Mouse (Mus musculus): ENCODE measurements around the gene Golgb1. TPM values are rescaled to one million over a fixed set of nuclear protein-coding genes. Genes with fewer than 3 reads are reported as not detected.

Gene Golgb1
- polyA plus RNA-seq (2012; rRNA removed): 36.1 and 38.0 TPM in 2 replicates

GRCm38 (mm10) chr16:36874583-36875275 lies at the start of gene Golgb1, which contains the start of gene Eaf2:
Golgb1 (plus strand) TSS chr16:36875140.
Eaf2 (minus strand) TSS chr16:36875003.

DNA sequence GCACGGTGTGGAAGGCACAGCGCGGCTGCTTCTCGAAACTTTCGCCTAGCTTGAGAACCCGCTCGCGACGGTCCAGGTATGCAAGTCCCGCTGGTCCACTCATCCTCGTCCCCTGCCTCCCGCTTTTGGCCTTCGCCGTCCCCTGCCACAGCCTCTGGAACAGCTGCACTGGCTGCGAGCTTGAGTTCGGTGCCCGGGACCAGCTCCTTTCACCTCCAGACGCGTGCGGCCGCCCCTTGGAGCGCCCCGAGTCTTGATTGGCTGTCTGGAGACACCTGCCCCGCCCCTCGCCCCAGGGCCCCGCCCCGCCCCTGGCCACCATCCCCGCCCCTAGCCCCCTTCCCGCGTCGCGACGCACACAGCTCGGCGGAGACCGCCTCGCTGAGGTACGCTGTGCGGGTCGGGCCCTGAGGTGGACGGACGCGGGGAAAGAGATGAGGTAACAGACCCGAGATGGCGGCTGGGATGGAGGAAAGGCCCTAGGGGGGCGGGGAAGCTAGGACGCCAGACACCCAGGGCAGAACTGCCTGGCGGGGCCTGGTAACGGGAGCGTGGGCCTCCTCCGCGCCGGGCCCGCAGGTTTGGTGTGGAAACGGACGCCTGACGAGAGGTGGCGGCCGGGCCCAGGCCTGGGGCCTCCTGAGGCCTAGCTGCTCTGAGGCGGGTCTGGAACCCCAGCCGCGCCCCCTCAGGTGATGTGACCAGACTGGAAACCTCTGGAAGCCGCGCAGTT lies 46.7 kb upstream of the Golgb1 start, which contains the start of gene Iqcb1:
Iqcb1 (plus strand) TSS at position 332 of the 733 bp plus-strand sequence.

DNA sequence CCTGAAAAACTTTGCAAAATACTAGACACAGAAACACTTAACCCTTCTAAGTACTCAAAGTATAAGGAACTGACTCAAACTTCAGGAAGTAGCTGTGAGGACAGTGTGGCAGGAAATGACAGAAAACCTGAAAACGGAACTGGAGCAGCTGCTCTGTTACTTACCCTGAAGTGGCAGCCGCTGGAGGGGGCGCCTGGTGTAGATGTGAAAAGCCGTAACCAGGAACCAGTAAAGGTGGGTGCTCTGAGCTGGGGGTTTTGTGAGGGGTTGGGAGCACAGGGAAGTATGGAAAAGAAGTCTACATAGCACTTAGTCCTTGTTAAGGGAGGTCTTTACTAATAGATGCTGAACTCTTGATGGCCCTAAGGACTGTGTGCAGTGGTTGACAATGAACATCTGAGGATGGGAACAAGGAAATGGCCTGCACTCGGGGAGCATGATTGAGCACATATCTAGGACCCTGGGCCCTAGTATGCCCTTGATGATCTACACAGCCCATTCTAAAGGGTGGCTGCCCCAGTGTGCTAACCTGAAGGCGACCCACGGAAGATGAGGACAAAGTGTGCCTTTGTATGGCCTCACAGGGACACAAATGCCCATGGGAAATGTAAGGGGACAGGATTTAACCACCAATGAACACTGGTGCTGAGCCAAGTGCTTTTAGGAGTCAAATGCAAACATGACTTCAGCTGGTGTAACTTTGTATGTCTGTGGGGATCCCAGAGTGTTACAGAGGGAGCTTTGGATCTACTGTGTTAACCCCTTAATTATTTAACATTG lies 60.1 kb downstream of the Golgb1 start, which contains the start of gene Hcls1:
Hcls1 (plus strand) TSS at position 143 of the 780 bp plus-strand sequence.

Other genes starting within 250 kb of the Golgb1 start
- gene Cd86, start 209.1 kb upstream of the Golgb1 start, polyA plus RNA-seq (2012; rRNA removed): 0.94 and 1.2 TPM in 2 replicates
- gene Ildr1, start 181.2 kb upstream of the Golgb1 start, polyA plus RNA-seq (2012; rRNA removed): 0.41 and 0.45 TPM in 2 replicates
- 16.4 and 21.7 TPM in 2 replicates for gene Slc15a2, start 90.2 kb upstream of the Golgb1 start, polyA plus RNA-seq (2012; rRNA removed)
- gene Iqcb1, start 46.8 kb upstream of the Golgb1 start, polyA plus RNA-seq (2012; rRNA removed): 27.6 and 29.8 TPM in 2 replicates
- 0.44 and 0.68 TPM in 2 replicates for gene Eaf2, start 137 bp upstream of the Golgb1 start, polyA plus RNA-seq (2012; rRNA removed)
- 2.1 and 2.2 TPM in 2 replicates for gene Hcls1, start 59.8 kb downstream of the Golgb1 start, polyA plus RNA-seq (2012; rRNA removed)
- 0.08 and 0.21 TPM in 2 replicates for gene Fbxo40, start 115.3 kb downstream of the Golgb1 start, polyA plus RNA-seq (2012; rRNA removed)
- gene Polq, start 136.6 kb downstream of the Golgb1 start, polyA plus RNA-seq (2012; rRNA removed): 3.0 and 3.4 TPM in 2 replicates

All from central nervous system, embryonic 18 days (tissue).